In genomic region chr4:128794198-128794597, GRCm38 (mm10) we compare ENCODE assay signal across 14 mouse cellular contexts. TPM values are rescaled to one million over a fixed set of nuclear protein-coding genes. Genes with fewer than 3 reads are reported as not detected.
A peak's percentile ranks its signal among the peaks of the same experiment; 100 is the strongest.
DNase-seq lines count a peak whose midpoint lies in the region; ATAC-seq and TF ChIP-seq lines count a peak whose summit lies in the region.
"Had no signal": no experiment of that assay in that cellular context is flagged by ENCODE, and none has a peak within 500 bp of the region (broad histone marks: within the 10 kb centered on the region; RNA-seq: fewer than 3 reads in every experiment).

No protein-coding gene starts in this region.

- WGBS in kidney, embryonic 15.5 days = 85% methylated on average over 8 of the region's 8 CpGs
- 75% methylated on average over 8 of the region's 8 CpGs for WGBS in heart, embryonic 15.5 days

- no peaks in the 10 kb centered on the region for H3K9me3 ChIP-seq in kidney, embryonic 15.5 days (replicated peaks)
- no peaks in the 10 kb centered on the region for H3K9me3 ChIP-seq in heart, embryonic 15.5 days (replicated peaks)
- H3K9me3 ChIP-seq: forebrain, embryonic 15.5 days; hindbrain, embryonic 13.5 days had no signal

- H3K36me3 ChIP-seq in kidney, embryonic 15.5 days = peaks cover 24% of the 10 kb centered on the region; the same call in 1 of the 2 replicates
- no peaks in the 10 kb centered on the region for H3K36me3 ChIP-seq in heart, embryonic 15.5 days

- no peak overlapping the region for H3K4me2 ChIP-seq in kidney, embryonic 15.5 days
- H3K4me2 ChIP-seq in heart, embryonic 15.5 days = no peak overlapping the region
- H3K4me2 ChIP-seq: forebrain, embryonic 15.5 days; hindbrain, embryonic 13.5 days had no signal

- TF ChIP-seq CTCF in gastrocnemius, adult 2 months (IDR thresholded peaks at IDR 0.05) = no peak

- H3K27me3 ChIP-seq in kidney, embryonic 15.5 days = no peaks in the 10 kb centered on the region
- H3K27me3 ChIP-seq in heart, embryonic 15.5 days = no peaks in the 10 kb centered on the region
- H3K27me3 ChIP-seq: forebrain, embryonic 15.5 days; hindbrain, embryonic 13.5 days had no signal

- H3K27ac ChIP-seq in kidney, embryonic 15.5 days = no peak overlapping the region
- peak overlapping the region; percentile 30; the same call in 1 of the 2 replicates for H3K27ac ChIP-seq in heart, embryonic 15.5 days
- no peak overlapping the region for H3K27ac ChIP-seq in gastrocnemius, adult 2 months
- H3K27ac ChIP-seq: forebrain, embryonic 15.5 days; macrophage had no signal

- peaks cover 87% of the 10 kb centered on the region for H3K4me1 ChIP-seq in kidney, embryonic 15.5 days
- H3K4me1 ChIP-seq in heart, embryonic 15.5 days (replicated peaks) = peaks cover 47% of the 10 kb centered on the region

- DNase-seq in cerebellum, postnatal 25 days = peak; percentile 56 to 75
- no peak for DNase-seq in cerebellum, adult 9-11 months
- DNase-seq in kidney, adult 11 months = peak; percentile 91
- peak; percentile 87 for DNase-seq in kidney, postnatal 10 days
- DNase-seq in gastrocnemius, adult 2 months = no peak
- DNase-seq: midbrain, embryonic 14.5 days had no signal

- intact Hi-C loops in gastrocnemius, adult 2 months (cut with DNase I) = no loop called here

- no peak overlapping the region for H3K4me3 ChIP-seq in kidney, embryonic 15.5 days (replicated peaks)
- H3K4me3 ChIP-seq in heart, embryonic 15.5 days = no peak overlapping the region
- no peak overlapping the region for H3K4me3 ChIP-seq in gastrocnemius, adult 2 months
- H3K4me3 ChIP-seq: forebrain, embryonic 15.5 days; hindbrain, embryonic 13.5 days had no signal

- ATAC-seq in kidney, embryonic 15.5 days (replicated peaks; ENCODE audit: low FRiP score) = no peak
- ATAC-seq in heart, embryonic 15.5 days (replicated peaks; ENCODE audit: insufficient number of reproducible peaks, insufficient read depth, low FRiP score, low read depth) = no peak
- ATAC-seq in granulocyte monocyte progenitor cell, adult 5-6 weeks (replicated peaks; ENCODE audit: poor library complexity, severe bottlenecking) = no peak
- ATAC-seq: forebrain, embryonic 15.5 days; intestine, embryonic 16.5 days had no signal

- H3K9ac ChIP-seq in kidney, embryonic 15.5 days = no peak overlapping the region
- no peak overlapping the region for H3K9ac ChIP-seq in heart, embryonic 15.5 days
- H3K9ac ChIP-seq: forebrain, embryonic 15.5 days; hindbrain, embryonic 13.5 days had no signal

RNA-seq across cellular contexts. Expression of gene Zfp362, which starts 11.6 kb away (rescaled TPM):
- 37.5 and 43.8 TPM in 2 replicates for polyA plus RNA-seq in kidney, embryonic 15.5 days (2015; fragmentation: Nextera tagmentation; extraction: Ambion mirVana)
- 14.2 and 21.1 TPM in 2 replicates for polyA plus RNA-seq in heart, embryonic 15.5 days (2015; fragmentation: Nextera tagmentation; extraction: Ambion mirVana)
- total RNA-seq in granulocyte monocyte progenitor cell, adult 5-6 weeks (2014; fragmentation: Nextera tagmentation) = 32.7 and 40.1 TPM in 2 replicates
- 3.7 and 4.4 TPM in 2 replicates for total RNA-seq in granulocyte monocyte progenitor cell, adult 5-6 weeks (2017)
- 10 to 100 TPM in 1 of 2 experiments, 1 to 10 TPM in 1; 10.0 to 10.5 TPM for total RNA-seq in gastrocnemius, adult 2 months (2021)

RNA-seq across cellular contexts. Expression of gene A3galt2, which starts 39.0 kb away (rescaled TPM):
- 0.22 and 0.28 TPM in 2 replicates for polyA plus RNA-seq in kidney, embryonic 15.5 days (2015; fragmentation: Nextera tagmentation; extraction: Ambion mirVana)
- polyA plus RNA-seq in heart, embryonic 15.5 days (2015; fragmentation: Nextera tagmentation; extraction: Ambion mirVana) = 0.04 TPM in 1 of 2 replicates, not detected in the other
- not detected in 2 replicates for total RNA-seq in granulocyte monocyte progenitor cell, adult 5-6 weeks (2014; fragmentation: Nextera tagmentation)
- 0.04 TPM in 1 of 2 replicates, not detected in the other for total RNA-seq in granulocyte monocyte progenitor cell, adult 5-6 weeks (2017)
- total RNA-seq in gastrocnemius, adult 2 months (2021) = under 1 TPM; 0.10 to 0.14 TPM
- total RNA-seq: gastrocnemius, adult 8-10 months had no signal
- polyA plus RNA-seq: macrophage had no signal

Comparison
In these comparisons a context has a peak if more than half of its experiments do, and no peak if none do; other contexts are left out.
1. DNase-seq: peak in cerebellum, postnatal 25 days (2 of 2), kidney, adult 11 months (single experiment) and kidney, postnatal 10 days (single experiment); none in cerebellum, adult 9-11 months (single experiment) and gastrocnemius, adult 2 months (single experiment).